Mouse (Mus musculus) heart, adult 18-20 months (tissue): ENCODE results near the gene Psg18. TPM values are rescaled to one million over a fixed set of nuclear protein-coding genes. Genes with fewer than 3 reads are reported as not detected.
"Not testable (repeated sequence)": the region's sequence is repeated elsewhere in the genome, so short reads cannot be mapped to it uniquely, and the experiment has no call there.

Experiments used
- DNase-seq, 2 experiments: peaks; one replicate each; pipeline ENCODE4 v3.0.0; 2021 to 2022; ENCODE audit warnings: mixed read lengths in 1 of 2
- long read RNA-seq, 2 experiments: library from polyadenylated mRNA; stranded (forward); transcript quantifications; one replicate each; pipeline ENCODE4 v2.0.0; 2021
- total RNA-seq, 2 experiments: library from RNA; stranded (reverse); gene quantifications; 2 replicates each; pipeline ENCODE4 v1.2.3; 2021

The Psg18 gene
- not detected for total RNA-seq
- long read RNA-seq, experiment 1, result 0 reads
- long read RNA-seq, experiment 2, result 0 reads

- DNase-seq, result not testable (repeated sequence)
Measured at GRCm38 (mm10) chr7:18354909-18355308, at the start of gene Psg18. Psg18 (minus strand) TSS chr7:18355009.

- no peak for DNase-seq
Measured at GRCm38 (mm10) chr7:18403407-18403806, 48.6 kb upstream of the Psg18 start.

- peak; percentile 6 to 29 for DNase-seq
Measured at GRCm38 (mm10) chr7:18402527-18403237, 47.9 kb upstream of the Psg18 start.

GRCm38 (mm10) chr7:18391483-18391882, 36.7 kb upstream of the Psg18 start:
- DNase-seq, result not testable (repeated sequence)

- no peak for DNase-seq
Measured at GRCm38 (mm10) chr7:18378295-18378694, 23.5 kb upstream of the Psg18 start.

GRCm38 (mm10) chr7:18335411-18335810, 19.4 kb downstream of the Psg18 start:
- DNase-seq, result not testable (repeated sequence)

Other genes with a start within 250 kb of the Psg18 start
- gene Igfl3, start 178.5 kb downstream of the Psg18 start, total RNA-seq, result not detected
- not detected for gene Mill1, start 109.7 kb downstream of the Psg18 start, total RNA-seq
- gene Psg28, start 77.0 kb upstream of the Psg18 start, total RNA-seq, result not detected
- not detected for gene Psg26, start 129.2 kb upstream of the Psg18 start, total RNA-seq
- not detected for gene Psg25, start 177.3 kb upstream of the Psg18 start, total RNA-seq
- gene Psg27, start 212.3 kb upstream of the Psg18 start, total RNA-seq, result not detected